Mouse (Mus musculus): ENCODE data around the gene Eif4ebp2. TPM values are rescaled to one million over a fixed set of nuclear protein-coding genes. Genes with fewer than 3 reads are reported as not detected.

Eif4ebp2 gene
- polyA plus RNA-seq, 1 experiment = 132 TPM

GRCm38 (mm10) chr10:61381823-61382222, 70.6 kb downstream of the Eif4ebp2 start:
- TF ChIP-seq POLR2A (IDR thresholded peaks at IDR 0.05; ENCODE audit: borderline replicate concordance, extremely low read depth, low read depth, low read length) (no peak), CTCF (IDR thresholded peaks at IDR 0.05; ENCODE audit: insufficient read depth, low read length) (no peak)
- Histone ChIP-seq H3K4me1 (ENCODE audit: control insufficient read depth, insufficient read depth, low read length) (peaks cover 32% of the 10 kb centered on the region), H3K4me3 (replicated peaks; ENCODE audit: extremely low read depth, low read depth, low read length) (peak overlapping the region; percentile 86)
- 16% methylated on average over 8 of the region's 8 CpGs for WGBS
- no peak for DNase-seq

DNA sequence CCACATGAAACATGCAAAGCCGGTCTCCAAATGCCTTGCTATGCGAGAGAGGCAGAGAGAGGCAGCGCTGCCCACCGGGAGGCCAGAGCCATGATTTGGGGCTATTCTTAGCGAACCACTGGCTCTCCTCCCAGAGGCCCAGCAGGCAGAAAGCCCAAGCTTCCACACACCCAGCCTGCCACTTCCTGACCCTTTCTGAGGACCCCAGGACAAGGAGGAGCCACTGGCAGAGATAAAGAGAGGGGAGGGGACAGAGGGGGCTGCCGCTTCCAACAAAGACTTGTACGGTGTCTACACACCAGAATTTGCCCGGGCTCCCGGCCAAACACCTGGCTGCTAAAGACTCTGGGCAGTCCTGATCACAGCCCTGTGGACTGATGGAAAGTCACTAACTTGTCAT, 72.3 kb downstream of the Eif4ebp2 start:
- TF ChIP-seq CTCF (IDR thresholded peaks at IDR 0.05; ENCODE audit: insufficient read depth, low read length) = no peak
- TF ChIP-seq POLR2A (IDR thresholded peaks at IDR 0.05; ENCODE audit: borderline replicate concordance, extremely low read depth, low read depth, low read length) = no peak
- WGBS = 24% methylated on average over 9 of the region's 9 CpGs
- H3K4me3 ChIP-seq (replicated peaks; ENCODE audit: extremely low read depth, low read depth, low read length) = peak overlapping the region; percentile 49
- no peak for DNase-seq
- H3K4me1 ChIP-seq (ENCODE audit: control insufficient read depth, insufficient read depth, low read length) = peaks cover 32% of the 10 kb centered on the region

DNA sequence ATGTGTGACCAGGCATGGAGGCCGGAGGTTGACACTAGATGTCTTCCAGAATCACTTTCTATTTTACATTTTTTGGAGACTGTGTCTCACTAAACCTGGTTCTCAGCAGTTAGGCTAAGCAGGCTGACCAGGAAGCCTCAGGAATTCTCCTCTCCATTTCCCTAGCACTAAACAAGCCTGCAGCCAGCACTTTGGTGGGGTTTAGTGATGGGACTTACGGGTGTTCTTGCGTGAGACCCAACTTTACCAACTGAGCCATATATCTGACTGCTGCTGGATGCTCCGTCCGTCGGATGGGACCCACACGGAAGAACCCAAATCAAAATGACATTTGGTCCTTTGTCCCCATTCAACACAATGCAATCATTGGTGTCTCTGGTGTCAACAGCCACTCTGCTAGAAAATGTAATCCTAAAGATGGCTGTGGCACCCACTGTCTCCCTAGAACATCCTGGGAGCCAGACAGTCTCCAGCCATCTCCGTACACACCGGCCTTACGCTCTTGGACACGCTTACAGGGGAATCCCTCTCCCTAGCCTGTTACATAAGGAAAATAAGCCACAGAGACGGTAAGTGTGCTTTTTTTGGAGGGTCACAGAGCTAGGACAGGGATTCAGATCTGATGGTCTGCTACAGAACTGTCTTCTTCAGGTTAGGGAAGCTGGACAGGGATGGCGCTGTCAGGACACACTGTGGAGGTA, 73.0 kb downstream of the Eif4ebp2 start:
- Histone ChIP-seq H3K4me3 (replicated peaks; ENCODE audit: extremely low read depth, low read depth, low read length) (peak overlapping the region; percentile 21), H3K4me1 (ENCODE audit: control insufficient read depth, insufficient read depth, low read length) (peaks cover 39% of the 10 kb centered on the region)
- WGBS = 60% methylated on average over 13 of the region's 13 CpGs
- peak; percentile 3 for DNase-seq
- TF ChIP-seq CTCF (IDR thresholded peaks at IDR 0.05; ENCODE audit: insufficient read depth, low read length) (no peak), POLR2A (IDR thresholded peaks at IDR 0.05; ENCODE audit: borderline replicate concordance, extremely low read depth, low read depth, low read length) (no peak)

DNA sequence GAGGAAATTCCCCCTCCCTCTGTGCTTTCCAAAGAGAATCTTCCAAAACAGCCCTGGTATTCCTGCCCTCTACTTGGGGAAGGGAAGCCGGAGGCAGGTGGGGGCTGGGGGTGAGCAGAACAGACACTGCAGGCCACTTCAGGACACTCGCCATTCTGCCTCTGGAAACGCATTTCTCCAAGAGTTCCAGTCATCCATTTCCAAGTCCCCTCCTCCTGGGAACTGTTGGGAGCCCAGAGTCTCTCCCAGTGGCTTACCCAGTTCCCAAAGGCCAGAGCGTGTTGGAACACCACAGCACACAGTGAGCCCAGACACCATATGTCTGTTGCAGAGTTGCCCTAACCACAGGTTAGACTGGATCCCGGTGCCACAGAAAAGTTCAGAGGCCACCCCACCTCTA, 73.8 kb downstream of the Eif4ebp2 start:
- no peak overlapping the region for H3K4me3 ChIP-seq (replicated peaks; ENCODE audit: extremely low read depth, low read depth, low read length)
- H3K4me1 ChIP-seq (ENCODE audit: control insufficient read depth, insufficient read depth, low read length) = peaks cover 44% of the 10 kb centered on the region
- TF ChIP-seq CTCF (IDR thresholded peaks at IDR 0.05; ENCODE audit: insufficient read depth, low read length) = no peak
- TF ChIP-seq POLR2A (IDR thresholded peaks at IDR 0.05; ENCODE audit: borderline replicate concordance, extremely low read depth, low read depth, low read length) = no peak
- DNase-seq = no peak
- WGBS = 57% methylated on average over 5 of the region's 5 CpGs

Other genes starting within 250 kb of the Eif4ebp2 start
- gene Adamts14, start 179.2 kb downstream of the Eif4ebp2 start, polyA plus RNA-seq (2012; rRNA removed) = 3.6 TPM in 2 replicates
- gene Prf1, start 154.8 kb downstream of the Eif4ebp2 start, polyA plus RNA-seq (2012; rRNA removed) = 6.2 and 8.0 TPM in 2 replicates
- gene Pald1, start 69.1 kb downstream of the Eif4ebp2 start, polyA plus RNA-seq (2012; rRNA removed) = 69.1 and 76.2 TPM in 2 replicates
- 0.15 and 0.24 TPM in 2 replicates for gene Nodal, start 34.7 kb downstream of the Eif4ebp2 start, polyA plus RNA-seq (2012; rRNA removed)
- gene Lrrc20, start 23.1 kb upstream of the Eif4ebp2 start, polyA plus RNA-seq (2012; rRNA removed) = 11.3 and 21.1 TPM in 2 replicates
- 0.07 and 0.11 TPM in 2 replicates for gene Npffr1, start 142.8 kb upstream of the Eif4ebp2 start, polyA plus RNA-seq (2012; rRNA removed)
- 12.0 and 12.8 TPM in 2 replicates for gene Ppa1, start 195.9 kb upstream of the Eif4ebp2 start, polyA plus RNA-seq (2012; rRNA removed)
- 64.5 and 79.6 TPM in 2 replicates for gene Sar1a, start 227.6 kb upstream of the Eif4ebp2 start, polyA plus RNA-seq (2012; rRNA removed)
- 50.2 and 69.7 TPM in 2 replicates for gene Tysnd1, start 242.9 kb upstream of the Eif4ebp2 start, polyA plus RNA-seq (2012; rRNA removed)

Data from lung, adult 2 months (tissue).